Mouse (Mus musculus) small intestine, adult 2 months (tissue): ENCODE measurements around the gene BC147527.
"Not testable (repeated sequence)": the region's sequence is repeated elsewhere in the genome, so short reads cannot be mapped to it uniquely, and the experiment has no call there.

Experiments used
- CTCF ChIP-seq: fragments of 200-500 bp; IDR thresholded peaks from 2 replicates; pipeline ENCODE4 v1.5.1; 2012; ENCODE audit warnings: low read depth, mild to moderate bottlenecking, control low read depth, inconsistent platforms, low read length, moderate library complexity, mixed read lengths; ENCODE audit not compliant: insufficient replicate concordance, insufficient read length; ENCODE audit errors: extremely low read depth
- POLR2A ChIP-seq: fragments of 200-500 bp; IDR thresholded peaks from 2 replicates; pipeline ENCODE4 v1.6.1; 2012; ENCODE audit warnings: low read depth, mild to moderate bottlenecking, control low read depth, inconsistent platforms, low read length, moderate library complexity

DNA sequence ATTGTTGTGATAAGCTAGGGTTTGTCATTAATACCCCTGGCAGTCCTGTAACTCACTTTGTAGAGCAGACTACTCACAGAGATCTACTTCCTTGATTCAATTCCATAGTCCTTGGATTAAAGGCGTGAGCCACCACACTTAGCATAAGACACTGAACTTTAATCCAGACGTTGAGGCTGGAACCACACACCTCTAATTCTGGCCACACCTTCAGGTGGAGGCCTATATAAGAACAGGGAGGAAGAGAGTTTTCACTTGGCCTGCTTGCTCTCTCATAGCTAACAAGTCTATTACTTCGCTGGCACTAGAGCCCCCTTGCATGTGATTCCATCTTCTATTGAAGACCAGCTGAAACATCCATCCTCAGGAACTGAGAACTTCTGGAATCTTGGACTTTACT lies 16.4 kb downstream of the BC147527 start, which contains the start of gene Tcstv3:
- TF ChIP-seq POLR2A, CTCF: not testable (repeated sequence)
